Mouse (Mus musculus): ENCODE results near the gene Garnl3. TPM values are rescaled to one million over a fixed set of nuclear protein-coding genes. Genes with fewer than 3 reads are reported as not detected.
A peak's percentile ranks its signal among the peaks of the same experiment; 100 is the strongest.

Garnl3 gene
- polyA plus RNA-seq, 1 experiment from 2014 or later: 2.1 TPM

- 82% methylated on average over 7 of the region's 7 CpGs for WGBS (ENCODE audit: insufficient replicate concordance)
Observed at GRCm38 (mm10) chr2:32979675-32980074, 151.8 kb downstream of the Garnl3 start.

GRCm38 (mm10) chr2:32978675-32979074, 152.8 kb downstream of the Garnl3 start:
- Histone ChIP-seq H3K4me3 (no peak overlapping the region), H3K36me3 (peaks cover 20% of the 10 kb centered on the region), H3K9ac (peak overlapping the region; percentile 8; the same call in 1 of the 2 replicates), H3K27me3 (replicated peaks) (peaks cover 3% of the 10 kb centered on the region), H3K4me2 (peak overlapping the region; percentile 31), H3K4me1 (peaks cover 61% of the 10 kb centered on the region), H3K27ac (peak overlapping the region; percentile 50; the same call in 1 of the 2 replicates), H3K9me3 (replicated peaks) (no peaks in the 10 kb centered on the region)
- ATAC-seq: no peak
- 25% methylated on average over 3 of the region's 3 CpGs for WGBS (ENCODE audit: insufficient replicate concordance)

More at GRCm38 (mm10) chr2:32979675-32980074, 151.8 kb downstream of the Garnl3 start:
- H3K9ac ChIP-seq: no peak overlapping the region
- H3K27me3 ChIP-seq (replicated peaks): peaks cover 12% of the 10 kb centered on the region
- H3K27ac ChIP-seq: no peak overlapping the region; the same call in 1 of the 2 replicates
- no peaks in the 10 kb centered on the region for H3K9me3 ChIP-seq (replicated peaks)
- peak overlapping the region; percentile 4; the same call in 1 of the 2 replicates for H3K4me2 ChIP-seq
- no peak for ATAC-seq
- peaks cover 12% of the 10 kb centered on the region for H3K36me3 ChIP-seq
- H3K4me1 ChIP-seq: peaks cover 61% of the 10 kb centered on the region
- H3K4me3 ChIP-seq: no peak overlapping the region

- ATAC-seq: no peak
- Histone ChIP-seq H3K27me3 (replicated peaks) (no peaks in the 10 kb centered on the region), H3K27ac (no peak overlapping the region), H3K4me1 (peaks cover 52% of the 10 kb centered on the region), H3K9me3 (replicated peaks) (no peaks in the 10 kb centered on the region), H3K9ac (no peak overlapping the region), H3K4me2 (no peak overlapping the region), H3K4me3 (no peak overlapping the region), H3K36me3 (peaks cover 28% of the 10 kb centered on the region)
- 71% methylated on average over 5 of the region's 5 CpGs for WGBS (ENCODE audit: insufficient replicate concordance)
Observed at GRCm38 (mm10) chr2:32977114-32977513, 154.3 kb downstream of the Garnl3 start.

GRCm38 (mm10) chr2:32974216-32974615, 157.2 kb downstream of the Garnl3 start:
- no peak overlapping the region for H3K4me2 ChIP-seq
- H3K36me3 ChIP-seq: peaks cover 28% of the 10 kb centered on the region
- 73% methylated on average over 8 of the region's 8 CpGs for WGBS (ENCODE audit: insufficient replicate concordance)
- no peak overlapping the region for H3K27ac ChIP-seq
- peaks cover 30% of the 10 kb centered on the region for H3K4me1 ChIP-seq
- no peaks in the 10 kb centered on the region for H3K9me3 ChIP-seq (replicated peaks)
- H3K27me3 ChIP-seq (replicated peaks): no peaks in the 10 kb centered on the region
- no peak overlapping the region for H3K9ac ChIP-seq
- ATAC-seq: no peak
- no peak overlapping the region for H3K4me3 ChIP-seq

- WGBS (ENCODE audit: insufficient replicate concordance): 67% methylated on average over 9 of the region's 9 CpGs
- peaks cover 17% of the 10 kb centered on the region for H3K4me1 ChIP-seq
- H3K4me2 ChIP-seq: no peak overlapping the region
- no peak overlapping the region for H3K9ac ChIP-seq
- ATAC-seq: no peak
- H3K36me3 ChIP-seq: peaks cover 28% of the 10 kb centered on the region
- H3K27ac ChIP-seq: no peak overlapping the region
- H3K27me3 ChIP-seq (replicated peaks): no peaks in the 10 kb centered on the region
- no peaks in the 10 kb centered on the region for H3K9me3 ChIP-seq (replicated peaks)
- H3K4me3 ChIP-seq: no peak overlapping the region
Observed at GRCm38 (mm10) chr2:32971235-32971634, 160.2 kb downstream of the Garnl3 start.

- WGBS (ENCODE audit: insufficient replicate concordance): 60% methylated on average over 8 of the region's 8 CpGs
- Histone ChIP-seq H3K4me2 (no peak overlapping the region), H3K9ac (no peak overlapping the region), H3K27ac (no peak overlapping the region), H3K4me3 (no peak overlapping the region), H3K4me1 (peaks cover 33% of the 10 kb centered on the region), H3K9me3 (replicated peaks) (no peaks in the 10 kb centered on the region), H3K27me3 (replicated peaks) (no peaks in the 10 kb centered on the region), H3K36me3 (peaks cover 19% of the 10 kb centered on the region)
- no peak for ATAC-seq
Observed at GRCm38 (mm10) chr2:32969326-32969725, 162.1 kb downstream of the Garnl3 start.

GRCm38 (mm10) chr2:32968024-32968614, 163.3 kb downstream of the Garnl3 start:
- 72% methylated on average over 9 of the region's 9 CpGs for WGBS (ENCODE audit: insufficient replicate concordance)
- peak overlapping the region; percentile 74 for H3K4me3 ChIP-seq

GRCm38 (mm10) chr2:32966689-32967631, 164.5 kb downstream of the Garnl3 start:
- H3K4me1 ChIP-seq: peaks cover 57% of the 10 kb centered on the region
- peaks cover 30% of the 10 kb centered on the region for H3K36me3 ChIP-seq
- peak overlapping the region; percentile 89 for H3K27ac ChIP-seq
- ATAC-seq: peak; percentile 79
- peak overlapping the region; percentile 74 for H3K4me3 ChIP-seq
- H3K9me3 ChIP-seq (replicated peaks): no peaks in the 10 kb centered on the region
- H3K27me3 ChIP-seq (replicated peaks): no peaks in the 10 kb centered on the region
- peak overlapping the region; percentile 94 for H3K4me2 ChIP-seq
- under 1% methylated on average over 55 of the region's 55 CpGs for WGBS (ENCODE audit: insufficient replicate concordance)
- H3K9ac ChIP-seq: peak overlapping the region; percentile 87

More at GRCm38 (mm10) chr2:32968024-32968614, 163.3 kb downstream of the Garnl3 start:
- Histone ChIP-seq H3K27ac (no peak overlapping the region; the same call in 1 of the 2 replicates), H3K9ac (peak overlapping the region; percentile 87; the same call in 1 of the 2 replicates), H3K9me3 (replicated peaks) (no peaks in the 10 kb centered on the region), H3K4me2 (peak overlapping the region; percentile 94), H3K4me1 (peaks cover 45% of the 10 kb centered on the region), H3K36me3 (peaks cover 22% of the 10 kb centered on the region), H3K27me3 (replicated peaks) (no peaks in the 10 kb centered on the region)
- no peak for ATAC-seq

- no peaks in the 10 kb centered on the region for H3K9me3 ChIP-seq (replicated peaks)
- peaks cover 31% of the 10 kb centered on the region for H3K36me3 ChIP-seq
- peak overlapping the region; percentile 74 for H3K4me3 ChIP-seq
- peak overlapping the region; percentile 87 for H3K9ac ChIP-seq
- peak overlapping the region; percentile 94 for H3K4me2 ChIP-seq
- no peak; the same call in 1 of the 2 replicates for ATAC-seq
- H3K27ac ChIP-seq: peak overlapping the region; percentile 89
- peaks cover 60% of the 10 kb centered on the region for H3K4me1 ChIP-seq
- no peaks in the 10 kb centered on the region for H3K27me3 ChIP-seq (replicated peaks)
- WGBS (ENCODE audit: insufficient replicate concordance): 7% methylated on average over 13 of the region's 13 CpGs
Observed at GRCm38 (mm10) chr2:32966184-32966688, 165.2 kb downstream of the Garnl3 start.

GRCm38 (mm10) chr2:32965511-32966183, 165.8 kb downstream of the Garnl3 start:
- Histone ChIP-seq H3K9ac (peak overlapping the region; percentile 87), H3K9me3 (replicated peaks) (no peaks in the 10 kb centered on the region), H3K4me3 (peak overlapping the region; percentile 74), H3K4me1 (peaks cover 66% of the 10 kb centered on the region), H3K4me2 (peak overlapping the region; percentile 94), H3K27ac (peak overlapping the region; percentile 89), H3K27me3 (replicated peaks) (no peaks in the 10 kb centered on the region), H3K36me3 (peaks cover 31% of the 10 kb centered on the region)
- 5% methylated on average over 7 of the region's 7 CpGs for WGBS (ENCODE audit: insufficient replicate concordance)
- ATAC-seq: no peak

- Histone ChIP-seq H3K9me3 (replicated peaks) (no peaks in the 10 kb centered on the region), H3K9ac (peak overlapping the region; percentile 52), H3K4me1 (peaks cover 73% of the 10 kb centered on the region), H3K27ac (peak overlapping the region; percentile 94), H3K4me3 (peak overlapping the region; percentile 86; the same call in 1 of the 2 replicates), H3K4me2 (peak overlapping the region; percentile 96), H3K36me3 (peaks cover 31% of the 10 kb centered on the region), H3K27me3 (replicated peaks) (no peaks in the 10 kb centered on the region)
- WGBS (ENCODE audit: insufficient replicate concordance): 24% methylated on average over 10 of the region's 10 CpGs
- ATAC-seq: no peak
Observed at GRCm38 (mm10) chr2:32964659-32965457, 166.6 kb downstream of the Garnl3 start.
